Mouse (Mus musculus): ENCODE measurements around the gene Sun1.

- TF ChIP-seq CTCF (IDR thresholded peaks at IDR 0.05; ENCODE audit: borderline replicate concordance, extremely low read depth, insufficient read depth, insufficient read length) (no peak), POLR2A (IDR thresholded peaks at IDR 0.05; ENCODE audit: borderline replicate concordance, extremely low read depth, insufficient read depth, insufficient read length, poor library complexity, severe bottlenecking) (no peak)
Measured at GRCm38 (mm10) chr5:139243384-139243783, 42.9 kb downstream of the Sun1 start.

Measured in brain, embryonic 14.5 days (tissue).